Mouse (Mus musculus) common myeloid progenitor, adult 5-6 weeks (primary cell): ENCODE measurements at regions not wholly inside any gene's neighbourhood (a gene's known extent, or its start where the extent isn't known, plus 50 kb on each side); places are given as distances from the start of the nearest gene placed in this dataset.
A peak's percentile ranks its signal among the peaks of the same experiment; 100 is the strongest.

ENCODE experiments used
- ATAC-seq: replicated peaks from 2 replicates; pipeline ENCODE4 v1.8.0; 2016; ENCODE audit warnings: low read depth, mild to moderate bottlenecking, moderate TSS enrichment, inconsistent platforms; ENCODE audit not compliant: poor library complexity, severe bottlenecking

DNA sequence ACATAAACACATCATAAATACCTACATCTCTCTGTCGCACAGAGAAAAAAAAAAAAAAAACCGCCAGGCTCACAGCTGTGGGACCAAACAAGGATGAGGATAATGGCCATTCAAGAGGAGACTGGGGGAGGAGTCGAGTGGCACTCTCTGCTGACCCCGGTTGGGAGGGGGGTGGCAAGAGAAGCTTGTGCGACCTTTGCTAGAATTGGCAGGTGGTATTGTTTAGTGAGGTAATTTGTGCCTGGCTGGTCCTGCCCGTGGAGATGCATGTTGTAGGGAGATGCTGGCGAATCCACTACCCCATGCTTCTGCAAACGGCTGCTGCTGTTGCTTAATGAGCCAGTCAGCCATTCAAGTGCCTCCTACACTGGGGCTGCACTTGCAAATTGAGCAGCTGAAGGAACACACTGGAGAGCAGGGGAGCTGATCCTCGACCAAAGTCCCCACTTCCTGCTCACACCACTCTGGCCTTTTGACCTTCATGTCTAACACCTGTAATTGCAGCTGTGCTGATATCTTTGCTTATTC is 66.5 kb upstream of the Lmo2 start:
- no peak for ATAC-seq

DNA sequence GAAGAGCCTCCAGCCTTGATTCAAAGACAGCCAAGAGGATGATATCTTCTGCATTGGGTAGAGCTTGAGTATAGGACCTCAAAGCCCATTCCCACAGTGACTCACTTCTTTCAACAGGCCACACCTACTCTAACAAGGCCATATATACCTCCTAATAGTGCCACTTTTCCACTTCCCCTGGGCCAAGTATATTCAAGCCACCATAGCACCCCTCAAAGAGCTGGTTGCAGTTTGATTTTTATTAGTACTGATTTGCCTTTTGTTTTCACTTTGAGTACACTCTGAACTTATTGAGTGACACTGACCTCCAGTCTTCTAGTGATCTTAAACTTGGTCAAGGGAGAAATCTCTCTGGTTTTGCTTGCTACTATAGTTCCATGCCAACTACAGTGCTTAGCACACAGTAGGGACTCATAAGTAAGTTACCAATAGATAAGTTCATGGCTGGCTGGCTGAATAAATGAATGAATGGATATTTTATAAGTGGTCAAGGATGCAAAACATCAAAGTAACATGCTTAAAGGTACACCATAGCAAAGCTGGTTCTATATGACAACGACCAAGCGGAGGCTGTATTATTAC is 64.5 kb upstream of the Lmo2 start:
- ATAC-seq = no peak

DNA sequence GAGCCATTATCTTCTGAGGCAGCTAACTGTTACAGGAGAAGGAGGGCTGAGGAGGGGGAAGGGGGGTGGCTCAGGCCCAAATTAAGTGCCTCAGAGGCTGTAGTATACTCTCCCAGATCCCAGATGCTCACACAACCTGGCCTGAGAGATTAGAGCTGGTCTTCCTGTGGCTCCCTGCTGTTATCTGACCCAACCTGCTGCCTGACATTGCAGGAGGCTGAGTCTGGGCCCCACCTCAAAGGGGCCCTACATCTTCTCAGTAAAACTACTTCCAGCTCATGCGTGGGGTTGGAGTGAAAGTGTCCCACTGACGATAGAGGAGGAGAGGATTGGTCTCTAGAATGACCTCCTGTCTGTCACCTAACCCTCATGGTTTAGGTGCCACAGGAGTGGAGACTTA is 64.0 kb upstream of the Lmo2 start:
- peak; percentile 81 for ATAC-seq

DNA sequence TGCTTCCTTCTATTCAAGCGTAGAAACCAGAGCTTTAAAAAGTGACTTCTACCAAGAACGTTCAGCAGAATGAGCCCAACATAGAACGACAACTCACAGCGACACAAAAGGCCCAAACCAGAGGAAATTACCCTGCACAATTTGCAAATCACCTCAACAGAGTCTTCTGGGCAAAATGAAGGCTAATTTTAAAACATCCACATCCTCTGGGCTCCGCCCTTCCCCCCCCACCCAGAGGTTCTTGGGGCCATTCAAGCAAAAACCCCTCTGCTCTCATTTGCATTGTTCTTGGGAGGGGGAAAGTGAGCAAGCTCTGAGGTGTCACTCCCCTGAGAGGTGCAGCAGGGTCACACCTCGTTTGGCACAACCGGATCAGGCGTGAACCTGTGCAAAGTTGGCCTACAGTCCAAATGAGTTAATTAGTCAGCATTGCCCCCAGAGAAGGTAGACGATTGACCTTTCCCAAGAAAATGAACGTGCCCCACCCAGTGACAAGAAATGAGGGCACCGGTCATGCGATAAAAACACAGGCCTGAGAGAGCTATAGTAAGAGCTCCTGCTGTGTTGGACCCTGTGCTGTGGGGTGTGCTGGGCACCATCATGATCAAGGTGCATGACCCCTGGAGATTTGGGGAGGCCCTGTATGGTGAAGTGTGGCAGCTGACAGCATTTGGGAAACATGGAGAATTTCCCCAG is 62.7 kb upstream of the Lmo2 start:
- no peak for ATAC-seq

- ATAC-seq = peak; percentile 48
Observed at GRCm38 (mm10) chr2:103896160-103896559, 61.6 kb upstream of the Lmo2 start.

GRCm38 (mm10) chr2:103896814-103897213 is 61.0 kb upstream of the Lmo2 start:
- peak; percentile 27; the same call in 1 of the 2 replicates for ATAC-seq

GRCm38 (mm10) chr2:103899713-103900112 is 58.1 kb upstream of the Lmo2 start:
- no peak for ATAC-seq

GRCm38 (mm10) chr2:103900384-103900783 is 57.4 kb upstream of the Lmo2 start:
- ATAC-seq = no peak

DNA sequence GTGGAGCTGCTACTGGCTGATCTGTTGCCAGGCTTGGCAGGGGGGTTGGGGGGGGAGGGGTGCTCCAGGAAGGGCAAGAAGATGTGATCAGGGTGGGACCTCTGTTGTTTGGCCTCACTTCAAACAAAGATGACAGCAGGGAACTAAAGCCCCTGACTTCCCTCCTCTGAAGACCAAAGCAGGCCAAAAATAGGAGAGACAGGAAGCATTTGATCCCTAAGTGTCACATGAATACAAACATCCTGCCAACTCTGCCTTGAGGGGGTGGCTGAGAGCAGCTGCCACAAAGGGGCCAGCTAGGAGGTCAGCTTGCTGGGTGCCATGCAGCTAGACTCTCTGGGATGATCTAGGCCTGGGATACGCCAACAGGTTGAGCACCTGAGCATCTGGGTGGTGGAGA is 56.3 kb upstream of the Lmo2 start:
- peak; percentile 35 for ATAC-seq

- ATAC-seq = no peak
Observed at GRCm38 (mm10) chr2:103902777-103903176, 55.0 kb upstream of the Lmo2 start.

DNA sequence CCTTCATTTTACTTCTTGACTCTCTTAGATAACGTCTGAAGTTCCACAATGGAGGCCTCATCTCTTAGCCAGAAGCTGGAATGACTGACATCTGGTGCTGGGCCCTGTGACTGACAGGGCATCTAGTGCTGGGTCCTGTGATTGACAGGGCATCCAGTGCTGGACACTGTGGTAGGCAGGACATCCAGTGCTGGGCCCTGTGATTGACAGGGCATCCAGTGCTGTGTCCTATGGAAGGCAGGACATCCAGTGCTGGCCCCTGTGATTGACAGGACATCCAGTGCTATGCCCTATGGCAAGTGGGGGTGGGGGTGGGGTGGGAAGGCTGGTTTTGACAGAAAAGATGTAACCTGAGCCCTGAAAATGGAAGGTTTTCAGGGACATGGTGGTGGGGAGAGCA is 52.1 kb upstream of the Lmo2 start:
- no peak for ATAC-seq

GRCm38 (mm10) chr2:103906581-103907184 is 51.1 kb upstream of the Lmo2 start:
- peak; percentile 63 for ATAC-seq
